Mouse (Mus musculus) brain, embryonic 18.5 days (tissue): ENCODE measurements at regions not wholly inside any gene's neighbourhood (a gene's known extent, or its start where the extent isn't known, plus 50 kb on each side); places are given as distances from the start of the nearest gene placed in this dataset.

Experiments used
- DNase-seq: peaks from one replicate; pipeline ENCODE4 v3.0.0-alpha.2; 2012; ENCODE audit warnings: low read depth, low spot score

GRCm38 (mm10) chr14:80244640-80245302 lies 260.9 kb downstream of the Olfm4 start:
- DNase-seq: no peak

- peak; percentile 64 for DNase-seq
Measured at GRCm38 (mm10) chr14:80247575-80247974, 263.7 kb downstream of the Olfm4 start.

- DNase-seq: peak; percentile 43
Measured at GRCm38 (mm10) chr14:80249882-80250281, 266.0 kb downstream of the Olfm4 start.

- DNase-seq: no peak
Measured at GRCm38 (mm10) chr14:80257086-80257485, 273.2 kb downstream of the Olfm4 start.

- DNase-seq: no peak
Measured at GRCm38 (mm10) chr14:80263173-80263572, 279.3 kb downstream of the Olfm4 start.

- no peak for DNase-seq
Measured at GRCm38 (mm10) chr14:80265081-80265480, 281.2 kb downstream of the Olfm4 start.

GRCm38 (mm10) chr14:80269179-80269951 lies 285.5 kb downstream of the Olfm4 start:
- peak; percentile 85 for DNase-seq

GRCm38 (mm10) chr14:80270063-80270462 lies 286.2 kb downstream of the Olfm4 start:
- DNase-seq: no peak

- DNase-seq: no peak
Measured at GRCm38 (mm10) chr14:80280188-80280587, 296.3 kb downstream of the Olfm4 start.

- DNase-seq: no peak
Measured at GRCm38 (mm10) chr14:80283726-80284125, 299.8 kb downstream of the Olfm4 start.

GRCm38 (mm10) chr14:80291360-80291759 lies 307.5 kb downstream of the Olfm4 start:
- DNase-seq: no peak

GRCm38 (mm10) chr14:80293378-80293777 lies 309.5 kb downstream of the Olfm4 start:
- no peak for DNase-seq

- no peak for DNase-seq
Measured at GRCm38 (mm10) chr14:80329651-80330050, 345.8 kb downstream of the Olfm4 start.

- DNase-seq: no peak
Measured at GRCm38 (mm10) chr14:80362024-80362622, 378.2 kb downstream of the Olfm4 start.

- no peak for DNase-seq
Measured at GRCm38 (mm10) chr14:80369448-80370153, 385.7 kb downstream of the Olfm4 start.

- peak; percentile 34 for DNase-seq
Measured at GRCm38 (mm10) chr14:80374290-80374689, 390.4 kb downstream of the Olfm4 start.

GRCm38 (mm10) chr14:80377064-80377463 lies 393.2 kb downstream of the Olfm4 start:
- DNase-seq: no peak

GRCm38 (mm10) chr14:80391418-80391817 lies 407.5 kb downstream of the Olfm4 start:
- no peak for DNase-seq

- no peak for DNase-seq
Measured at GRCm38 (mm10) chr14:80408317-80408716, 424.4 kb downstream of the Olfm4 start.

GRCm38 (mm10) chr14:80418810-80419325 lies 435.0 kb downstream of the Olfm4 start:
- peak; percentile 4 for DNase-seq

GRCm38 (mm10) chr14:80443820-80444219 lies 459.9 kb downstream of the Olfm4 start:
- no peak for DNase-seq

- DNase-seq: no peak
Measured at GRCm38 (mm10) chr14:80471470-80471869, 487.6 kb downstream of the Olfm4 start.
